Mouse (Mus musculus) regulatory T cell (primary cell): ENCODE measurements around the gene Anp32e.

Experiments
- in situ Hi-C: fragments of 300-600 bp; cut with MboI, MseI; formaldehyde crosslinking; loops from one replicate; pipeline ENCODE4 v1.15.1; 2025; ENCODE audit warnings: high pct_unique_total_duplicates

Anp32e gene

GRCm38 (mm10) chr3:95994975-95995801 is 66.1 kb downstream of the Anp32e start:
- in situ Hi-C loops: loop anchor here (10.0 kb wide), 1 partner anchor 610 kb away; the partner anchor contains the start of gene Lix1l

GRCm38 (mm10) chr3:95995802-95996428 is 66.9 kb downstream of the Anp32e start, which contains the start of gene Plekho1:
TSS of gene Plekho1 (minus strand) at chr3:95996001.
- in situ Hi-C loops: loop anchor here (10.0 kb wide), 1 partner anchor 609 kb away; the partner anchor contains the start of gene Lix1l

GRCm38 (mm10) chr3:95996451-95997073 is 67.5 kb downstream of the Anp32e start:
- in situ Hi-C loops: loop anchor here (10.0 kb wide), 1 partner anchor 608 kb away; the partner anchor contains the start of gene Lix1l
